Mouse (Mus musculus) hindbrain, embryonic 12.5 days (tissue): Measurements from ENCODE around the gene Mcm2. TPM values are rescaled to one million over a fixed set of nuclear protein-coding genes. Genes with fewer than 3 reads are reported as not detected.

ENCODE experiments used
- ATAC-seq: fragments of 200-750 bp; cut with Nextera tagmentation; 2 replicates; pipeline ENCODE4 v1.8.0; 2017; ENCODE audit warnings: moderate TSS enrichment; ENCODE audit not compliant: low FRiP score
- H3K27ac ChIP-seq: fragments of 300-500 bp; sonication (generic); 2 replicates; pipeline ENCODE4 v1.5.1; 2016; ENCODE audit warnings: mild to moderate bottlenecking
- H3K27me3 ChIP-seq: fragments of 300-500 bp; sonication (generic); 2 replicates; pipeline ENCODE4 v1.6.1; 2016; ENCODE audit warnings: mild to moderate bottlenecking
- H3K36me3 ChIP-seq: fragments of 300-500 bp; sonication (generic); 2 replicates; pipeline ENCODE4 v1.6.1; 2016; ENCODE audit warnings: mild to moderate bottlenecking
- H3K4me1 ChIP-seq: fragments of 300-500 bp; sonication (generic); 2 replicates; pipeline ENCODE4 v1.6.1; 2016
- H3K4me2 ChIP-seq: fragments of 300-500 bp; sonication (generic); replicated peaks from 2 replicates; pipeline ENCODE4 v1.6.1; 2016; ENCODE audit warnings: mild to moderate bottlenecking
- H3K4me3 ChIP-seq: fragments of 300-500 bp; sonication (generic); 2 replicates; pipeline ENCODE4 v1.5.1; 2016; ENCODE audit warnings: mild to moderate bottlenecking
- H3K9ac ChIP-seq: fragments of 300-500 bp; sonication (generic); 2 replicates; pipeline ENCODE4 v1.6.1; 2016; ENCODE audit warnings: mild to moderate bottlenecking, moderate library complexity
- H3K9me3 ChIP-seq: fragments of 300-500 bp; sonication (generic); replicated peaks from 2 replicates; pipeline ENCODE4 v1.6.1; 2016; ENCODE audit warnings: mild to moderate bottlenecking
- WGBS: fragments of 180-500 bp; shearing (Covaris S2); methylation state at CpG from one replicate; pipeline ENCODE4 v1.1.7; 2016; 5-methylcytosine and 5-hydroxymethylcytosine counted together
- polyA plus RNA-seq: library from polyadenylated mRNA; unstranded; fragments of >200 nt; fragmentation: Nextera tagmentation; extraction: Ambion mirVana; gene quantifications from 2 replicates; pipeline ENCODE4 v1.2.1, GENCODE M21; 2016

Mcm2 gene
- polyA plus RNA-seq, 1 experiment from 2014 or later = 130 TPM

GRCm38 (mm10) chr6:88901947-88902820, 3.6 kb upstream of the Mcm2 start, which contains the start of gene Tpra1:
TSS of gene Tpra1 (plus strand) at chr6:88902251.
- Histone ChIP-seq H3K4me1 (peaks cover 35% of the 10 kb centered on the region), H3K27me3 (no peaks in the 10 kb centered on the region), H3K27ac (peak within 1 kb of the TSS; percentile 90), H3K4me2 (peak within 1 kb of the TSS; percentile 90), H3K36me3 (no peaks in the 10 kb centered on the region), H3K4me3 (peak within 1 kb of the TSS; percentile 74), H3K9me3 (no peaks in the 10 kb centered on the region), H3K9ac (peak within 1 kb of the TSS; percentile 83)
- under 1% methylated on average over 66 of the region's 66 CpGs for whole genome bisulfite sequencing
- ATAC-seq = peak; percentile 90

- H3K9me3 ChIP-seq = no peaks in the 10 kb centered on the region
- no peaks in the 10 kb centered on the region for H3K36me3 ChIP-seq
- peaks cover 40% of the 10 kb centered on the region for H3K4me1 ChIP-seq
- WGBS = 8% methylated on average over 5 of the region's 5 CpGs
- H3K4me3 ChIP-seq = peak overlapping the region; percentile 74
- H3K4me2 ChIP-seq = peak overlapping the region; percentile 90
- H3K27me3 ChIP-seq = no peaks in the 10 kb centered on the region
- peak overlapping the region; percentile 90 for H3K27ac ChIP-seq
- peak overlapping the region; percentile 83 for H3K9ac ChIP-seq
- ATAC-seq = no peak; the same call in 1 of the 2 replicates
These were observed 2.9 kb upstream of the Mcm2 start for GRCm38 (mm10) chr6:88901471-88901870.

- no peak overlapping the region for H3K4me2 ChIP-seq
- no peak for ATAC-seq
- peaks cover 41% of the 10 kb centered on the region for H3K4me1 ChIP-seq
- no peaks in the 10 kb centered on the region for H3K27me3 ChIP-seq
- H3K36me3 ChIP-seq = peaks cover 14% of the 10 kb centered on the region; the same call in 1 of the 2 replicates
- 91% methylated on average over 2 of the region's 2 CpGs for WGBS
- no peaks in the 10 kb centered on the region for H3K9me3 ChIP-seq
- no peak overlapping the region for H3K9ac ChIP-seq
- H3K27ac ChIP-seq = no peak overlapping the region
- H3K4me3 ChIP-seq = no peak overlapping the region
These were observed 1.0 kb upstream of the Mcm2 start for GRCm38 (mm10) chr6:88899628-88900027.

GRCm38 (mm10) chr6:88899086-88899485, 506 bp upstream of the Mcm2 start:
- H3K9me3 ChIP-seq = no peaks in the 10 kb centered on the region
- H3K4me3 ChIP-seq = no peak overlapping the region
- no peaks in the 10 kb centered on the region for H3K27me3 ChIP-seq
- H3K4me1 ChIP-seq = peaks cover 41% of the 10 kb centered on the region
- no peak overlapping the region for H3K27ac ChIP-seq
- H3K4me2 ChIP-seq = peak overlapping the region; percentile 84
- 54% methylated on average over 4 of the region's 4 CpGs for WGBS
- no peak overlapping the region for H3K9ac ChIP-seq
- H3K36me3 ChIP-seq = peaks cover 20% of the 10 kb centered on the region
- ATAC-seq = no peak

GRCm38 (mm10) chr6:88897246-88897645, 1.3 kb downstream of the Mcm2 start:
- H3K27ac ChIP-seq = no peak overlapping the region
- peak overlapping the region; percentile 84 for H3K4me2 ChIP-seq
- H3K9ac ChIP-seq = peak overlapping the region; percentile 55
- peaks cover 33% of the 10 kb centered on the region for H3K36me3 ChIP-seq
- peak overlapping the region; percentile 55 for H3K4me3 ChIP-seq
- WGBS = 74% methylated on average over 7 of the region's 7 CpGs
- peaks cover 28% of the 10 kb centered on the region for H3K4me1 ChIP-seq
- no peaks in the 10 kb centered on the region for H3K9me3 ChIP-seq
- ATAC-seq = no peak
- H3K27me3 ChIP-seq = no peaks in the 10 kb centered on the region

- H3K4me3 ChIP-seq = no peak overlapping the region
- peaks cover 21% of the 10 kb centered on the region for H3K4me1 ChIP-seq
- H3K36me3 ChIP-seq = peaks cover 46% of the 10 kb centered on the region
- no peaks in the 10 kb centered on the region for H3K27me3 ChIP-seq
- H3K4me2 ChIP-seq = no peak overlapping the region
- no peak for ATAC-seq
- no peaks in the 10 kb centered on the region for H3K9me3 ChIP-seq
- 85% methylated on average over 6 of the region's 6 CpGs for WGBS
- no peak overlapping the region for H3K27ac ChIP-seq
- no peak overlapping the region for H3K9ac ChIP-seq
These were observed 2.6 kb downstream of the Mcm2 start for GRCm38 (mm10) chr6:88895943-88896342.

- Histone ChIP-seq H3K9me3 (no peaks in the 10 kb centered on the region), H3K4me3 (no peak overlapping the region), H3K27ac (no peak overlapping the region), H3K4me1 (peaks cover 21% of the 10 kb centered on the region), H3K4me2 (no peak overlapping the region), H3K27me3 (no peaks in the 10 kb centered on the region), H3K9ac (no peak overlapping the region), H3K36me3 (peaks cover 69% of the 10 kb centered on the region)
- no peak for ATAC-seq
- WGBS = 68% methylated on average over 5 of the region's 5 CpGs
These were observed 5.0 kb downstream of the Mcm2 start for GRCm38 (mm10) chr6:88893559-88893958.

GRCm38 (mm10) chr6:88890832-88891231, 7.7 kb downstream of the Mcm2 start:
- 94% methylated on average over 7 of the region's 7 CpGs for WGBS
- H3K9ac ChIP-seq = no peak overlapping the region

GRCm38 (mm10) chr6:88889410-88890042, 9.1 kb downstream of the Mcm2 start:
- H3K36me3 ChIP-seq = peaks cover 91% of the 10 kb centered on the region
- H3K9ac ChIP-seq = no peak overlapping the region
- no peak overlapping the region for H3K4me2 ChIP-seq
- 0 out of 2 replicates have a peak, but pooled peaks cover 8% of the 10 kb centered on the region for H3K4me1 ChIP-seq
- H3K9me3 ChIP-seq = no peaks in the 10 kb centered on the region
- no peak overlapping the region for H3K4me3 ChIP-seq
- no peak overlapping the region for H3K27ac ChIP-seq
- WGBS = 89% methylated on average over 13 of the region's 13 CpGs
- no peak for ATAC-seq
- no peaks in the 10 kb centered on the region for H3K27me3 ChIP-seq

More at GRCm38 (mm10) chr6:88890832-88891231, 7.7 kb downstream of the Mcm2 start:
- peaks cover 88% of the 10 kb centered on the region for H3K36me3 ChIP-seq
- no peak overlapping the region for H3K4me2 ChIP-seq
- H3K4me3 ChIP-seq = no peak overlapping the region
- H3K4me1 ChIP-seq = 0 out of 2 replicates have a peak, but pooled peaks cover 11% of the 10 kb centered on the region
- ATAC-seq = no peak
- H3K27me3 ChIP-seq = no peaks in the 10 kb centered on the region
- no peaks in the 10 kb centered on the region for H3K9me3 ChIP-seq
- no peak overlapping the region for H3K27ac ChIP-seq

- Histone ChIP-seq H3K9ac (no peak overlapping the region), H3K36me3 (peaks cover 91% of the 10 kb centered on the region), H3K9me3 (no peaks in the 10 kb centered on the region), H3K27ac (peak overlapping the region; percentile 30; the same call in 1 of the 2 replicates), H3K4me3 (no peak overlapping the region), H3K4me2 (no peak overlapping the region), H3K27me3 (no peaks in the 10 kb centered on the region), H3K4me1 (0 out of 2 replicates have a peak, but pooled peaks cover 8% of the 10 kb centered on the region)
- 63% methylated on average over 2 of the region's 2 CpGs for whole genome bisulfite sequencing
- ATAC-seq = peak; percentile 75
These were observed 12.1 kb downstream of the Mcm2 start for GRCm38 (mm10) chr6:88886417-88886967.

GRCm38 (mm10) chr6:88885644-88886416, 12.8 kb downstream of the Mcm2 start:
- H3K27me3 ChIP-seq = no peaks in the 10 kb centered on the region
- H3K27ac ChIP-seq = peak overlapping the region; percentile 24; the same call in 1 of the 2 replicates
- ATAC-seq = no peak
- H3K9me3 ChIP-seq = no peaks in the 10 kb centered on the region
- no peak overlapping the region for H3K4me3 ChIP-seq
- 0 out of 2 replicates have a peak, but pooled peaks cover 8% of the 10 kb centered on the region for H3K4me1 ChIP-seq
- no peak overlapping the region for H3K4me2 ChIP-seq
- WGBS = 89% methylated on average over 12 of the region's 12 CpGs
- H3K36me3 ChIP-seq = peaks cover 84% of the 10 kb centered on the region
- no peak overlapping the region for H3K9ac ChIP-seq
